Mouse (Mus musculus) bone marrow macrophage, adult 2 months (primary cell): ENCODE measurements around the gene Sh3pxd2a.

Experiments
- CTCF ChIP-seq: IDR thresholded peaks from 2 replicates; pipeline ENCODE4 v1.5.1; 2012; ENCODE audit warnings: low read depth, mild to moderate bottlenecking, low read length, moderate library complexity
- POLR2A ChIP-seq: IDR thresholded peaks from 2 replicates; pipeline ENCODE4 v1.6.1; 2012; ENCODE audit warnings: mild to moderate bottlenecking, low read depth, low read length, borderline replicate concordance

- TF ChIP-seq CTCF = no peak
- no peak for TF ChIP-seq POLR2A
Observed at GRCm38 (mm10) chr19:47453352-47453751, 10.8 kb downstream of the Sh3pxd2a start.
